ENCODE assay signal across 9 mouse cellular contexts in the genomic region with DNA sequence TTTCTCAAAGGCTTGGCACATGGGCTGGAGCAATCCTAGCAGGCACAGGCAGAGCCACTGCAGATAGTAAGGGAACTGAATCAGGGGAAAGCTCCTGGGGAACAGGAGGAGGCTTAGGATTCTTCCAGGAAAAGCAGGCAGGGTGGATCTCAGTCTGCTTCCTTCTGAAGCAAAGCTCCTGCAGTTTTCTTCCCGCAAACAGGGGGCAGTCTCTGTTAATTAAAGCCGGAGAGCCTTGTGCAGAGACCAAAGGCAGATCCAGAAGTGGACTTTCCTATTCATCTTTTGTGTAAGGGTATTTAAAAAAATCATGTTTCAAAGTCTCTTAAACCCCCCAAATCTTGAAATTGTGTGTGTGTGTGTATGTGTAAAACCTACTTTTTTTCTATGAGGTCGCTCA. TPM values are rescaled to one million over a fixed set of nuclear protein-coding genes. Genes with fewer than 3 reads are reported as not detected.
DNase-seq lines count a peak whose midpoint lies in the region; ATAC-seq and TF ChIP-seq lines count a peak whose summit lies in the region.
"Had no signal": no experiment of that assay in that cellular context is flagged by ENCODE, and none has a peak within 500 bp of the region (broad histone marks: within the 10 kb centered on the region; RNA-seq: fewer than 3 reads in every experiment).

No protein-coding gene starts in this region.

- no peak overlapping the region for H3K9ac ChIP-seq in hindbrain, embryonic 11.5 days (ENCODE audit: low read depth, low read length)
- no peak overlapping the region for H3K9ac ChIP-seq in hindbrain, embryonic 16.5 days (ENCODE audit: low read depth, low read length)
- H3K9ac ChIP-seq in ES-Bruce4 (ENCODE audit: low read depth, poor library complexity, severe bottlenecking): no peak overlapping the region
- no peak overlapping the region for H3K9ac ChIP-seq in hindbrain, postnatal 0 days (replicated peaks; ENCODE audit: low read length)
- no peak overlapping the region for H3K9ac ChIP-seq in lung, embryonic 14.5 days

- 16% methylated on average over 3 of the region's 3 CpGs for WGBS in hindbrain, embryonic 11.5 days
- 19% methylated on average over 3 of the region's 3 CpGs for WGBS in hindbrain, embryonic 16.5 days
- WGBS in hindbrain, postnatal 0 days: 14% methylated on average over 3 of the region's 3 CpGs
- 13% methylated on average over 3 of the region's 3 CpGs for WGBS in lung, embryonic 14.5 days

- 0 out of 2 replicates have a peak, but pooled peaks cover 4% of the 10 kb centered on the region for H3K4me1 ChIP-seq in hindbrain, embryonic 11.5 days (replicated peaks; ENCODE audit: control insufficient read depth, insufficient read depth, low read length)
- H3K4me1 ChIP-seq in hindbrain, embryonic 16.5 days (ENCODE audit: control insufficient read depth, insufficient read depth, low read depth, low read length): peaks cover 17% of the 10 kb centered on the region
- no peaks in the 10 kb centered on the region for H3K4me1 ChIP-seq in ES-Bruce4 (ENCODE audit: control insufficient read depth, insufficient read depth, low read length)
- H3K4me1 ChIP-seq in hindbrain, postnatal 0 days (ENCODE audit: insufficient read depth, low read length): no peaks in the 10 kb centered on the region
- no peaks in the 10 kb centered on the region for H3K4me1 ChIP-seq in lung, embryonic 14.5 days (ENCODE audit: insufficient read depth)

- peak; percentile 50 for DNase-seq in hindbrain, embryonic 11.5 days (ENCODE audit: low spot score)
- peak; percentile 52 for DNase-seq in adrenal gland, adult 2 months
- peak; percentile 84 for DNase-seq in hindbrain, postnatal 0 days (ENCODE audit: low spot score)
- DNase-seq in lung, embryonic 14.5 days: peak; percentile 81
- DNase-seq in thymus, postnatal 36 days: no peak

- no peak for TF ChIP-seq EP300 in ES-Bruce4 (IDR thresholded peaks at IDR 0.05; ENCODE audit: insufficient read depth, low read depth, low read length)

- H3K36me3 ChIP-seq in hindbrain, embryonic 11.5 days (ENCODE audit: control insufficient read depth, insufficient read depth, low read length): no peaks in the 10 kb centered on the region
- no peaks in the 10 kb centered on the region for H3K36me3 ChIP-seq in hindbrain, embryonic 16.5 days (ENCODE audit: control insufficient read depth, insufficient read depth, low read length)
- no peaks in the 10 kb centered on the region for H3K36me3 ChIP-seq in ES-Bruce4 (ENCODE audit: control insufficient read depth, insufficient read depth, low read length, poor library complexity, severe bottlenecking)
- H3K36me3 ChIP-seq in hindbrain, postnatal 0 days (ENCODE audit: insufficient read depth, low read length): no peaks in the 10 kb centered on the region
- no peaks in the 10 kb centered on the region for H3K36me3 ChIP-seq in lung, embryonic 14.5 days (ENCODE audit: insufficient read depth)

- H3K27me3 ChIP-seq in hindbrain, embryonic 11.5 days (ENCODE audit: control insufficient read depth, insufficient read depth, low read length): peaks cover 37% of the 10 kb centered on the region
- H3K27me3 ChIP-seq in hindbrain, embryonic 16.5 days (replicated peaks; ENCODE audit: control insufficient read depth, insufficient read depth, low read length): no peaks in the 10 kb centered on the region; the same call in 1 of the 2 replicates
- H3K27me3 ChIP-seq in ES-Bruce4 (ENCODE audit: control insufficient read depth, insufficient read depth, low read length, poor library complexity, severe bottlenecking): peaks cover 7% of the 10 kb centered on the region
- H3K27me3 ChIP-seq in hindbrain, postnatal 0 days (ENCODE audit: insufficient read depth, low read length): no peaks in the 10 kb centered on the region
- peaks cover 48% of the 10 kb centered on the region for H3K27me3 ChIP-seq in lung, embryonic 14.5 days (ENCODE audit: insufficient read depth, low read length)

- H3K4me2 ChIP-seq in hindbrain, embryonic 11.5 days (replicated peaks; ENCODE audit: low read depth, low read length): no peak overlapping the region
- H3K4me2 ChIP-seq in hindbrain, embryonic 16.5 days (ENCODE audit: low read length): no peak overlapping the region
- no peak overlapping the region for H3K4me2 ChIP-seq in hindbrain, postnatal 0 days (ENCODE audit: low read depth, low read length)
- H3K4me2 ChIP-seq in lung, embryonic 14.5 days: no peak overlapping the region

- TF ChIP-seq CTCF in ES-Bruce4 (IDR thresholded peaks at IDR 0.05; ENCODE audit: low read depth, low read length): peak; percentile 13
- TF ChIP-seq CTCF in hindbrain, postnatal 0 days (IDR thresholded peaks at IDR 0.05; ENCODE audit: low read depth): peak; percentile 75
- peak; percentile 68 for TF ChIP-seq CTCF in lung, embryonic 14.5 days (IDR thresholded peaks at IDR 0.05; ENCODE audit: low read depth)

- no peaks in the 10 kb centered on the region for H3K9me3 ChIP-seq in hindbrain, embryonic 11.5 days (ENCODE audit: control insufficient read depth, low read length)
- no peaks in the 10 kb centered on the region for H3K9me3 ChIP-seq in hindbrain, embryonic 16.5 days (ENCODE audit: control insufficient read depth, low read length)
- H3K9me3 ChIP-seq in ES-Bruce4 (replicated peaks; ENCODE audit: control insufficient read depth, insufficient read depth, low read length, poor library complexity, severe bottlenecking): no peaks in the 10 kb centered on the region
- H3K9me3 ChIP-seq in hindbrain, postnatal 0 days (ENCODE audit: low read length): no peaks in the 10 kb centered on the region
- no peaks in the 10 kb centered on the region for H3K9me3 ChIP-seq in lung, embryonic 14.5 days (ENCODE audit: low read depth, low read length)

- TF ChIP-seq POLR2A in ES-Bruce4 (IDR thresholded peaks at IDR 0.05; ENCODE audit: insufficient read depth, low read length): no peak

- H3K4me3 ChIP-seq in hindbrain, embryonic 11.5 days (ENCODE audit: low read depth, low read length): no peak overlapping the region
- no peak overlapping the region for H3K4me3 ChIP-seq in hindbrain, embryonic 16.5 days (ENCODE audit: low read length)
- no peak overlapping the region for H3K4me3 ChIP-seq in ES-Bruce4 (ENCODE audit: low read depth, low read length)
- no peak overlapping the region for H3K4me3 ChIP-seq in hindbrain, postnatal 0 days (ENCODE audit: low read length)
- no peak overlapping the region for H3K4me3 ChIP-seq in lung, embryonic 14.5 days (ENCODE audit: low read depth, low read length)

- ATAC-seq in hindbrain, embryonic 11.5 days (ENCODE audit: low FRiP score): no peak
- ATAC-seq in hindbrain, embryonic 16.5 days: no peak
- ATAC-seq in hindbrain, postnatal 0 days: no peak
- ATAC-seq in lung, embryonic 14.5 days (ENCODE audit: insufficient read depth): no peak
- ATAC-seq in megakaryocyte-erythroid progenitor cell, adult 5-6 weeks (replicated peaks; ENCODE audit: low FRiP score, low TSS enrichment, poor library complexity, severe bottlenecking): no peak

- no peak overlapping the region for H3K27ac ChIP-seq in hindbrain, embryonic 11.5 days (ENCODE audit: low read depth, low read length)
- H3K27ac ChIP-seq in hindbrain, embryonic 16.5 days (ENCODE audit: low read depth, low read length): no peak overlapping the region
- H3K27ac ChIP-seq in ES-Bruce4 (ENCODE audit: insufficient read depth, low read length): no peak overlapping the region
- no peak overlapping the region for H3K27ac ChIP-seq in hindbrain, postnatal 0 days
- no peak overlapping the region for H3K27ac ChIP-seq in lung, embryonic 14.5 days (ENCODE audit: low read depth)

RNA-seq across cellular contexts. Expression of a gene that starts 3.1 kb away (rescaled TPM):
- 1.3 and 1.7 TPM in 2 replicates for polyA plus RNA-seq in hindbrain, embryonic 11.5 days (2014; fragmentation: Nextera tagmentation; extraction: Ambion mirVana)
- polyA plus RNA-seq in hindbrain, embryonic 16.5 days (2015; fragmentation: Nextera tagmentation; extraction: Ambion mirVana): 12.4 and 13.0 TPM in 2 replicates
- 0.46 TPM in 1 of 2 replicates, not detected in the other for polyA plus RNA-seq in ES-Bruce4 (2011; ENCODE audit: insufficient read depth, insufficient read length, low read depth, missing spikeins)
- total RNA-seq in adrenal gland, adult 2 months (2021): 1 to 10 TPM; 3.5 to 4.6 TPM
- polyA plus RNA-seq in adrenal gland, adult 2 months (2012; rRNA removed): 2.2 and 2.4 TPM in 2 replicates
- total RNA-seq in hindbrain, postnatal 0 days (2014; rRNA removed): 75.1 and 85.6 TPM in 2 replicates
- polyA plus RNA-seq in hindbrain, postnatal 0 days (2015; fragmentation: Nextera tagmentation; extraction: Ambion mirVana): 20.9 and 22.5 TPM in 2 replicates
- 4.5 and 5.8 TPM in 2 replicates for polyA plus RNA-seq in lung, embryonic 14.5 days (2014; fragmentation: Nextera tagmentation; extraction: Ambion mirVana)
- total RNA-seq in megakaryocyte-erythroid progenitor cell, adult 5-6 weeks (2014; fragmentation: Nextera tagmentation): not detected in 2 replicates
- total RNA-seq in megakaryocyte-erythroid progenitor cell, adult 5-6 weeks (2017): not detected in 2 replicates
- total RNA-seq: hematopoietic stem cell, adult 5-6 weeks had no signal

Comparison
In these comparisons a context has a peak if more than half of its experiments do, and no peak if none do; other contexts are left out.
1. DNase-seq: peak in hindbrain, embryonic 11.5 days (single experiment), adrenal gland, adult 2 months (single experiment), hindbrain, postnatal 0 days (single experiment) and lung, embryonic 14.5 days (single experiment); none in thymus, postnatal 36 days (0 of 2).
2. CTCF ChIP-seq: peak in every context shown above with its lines; median percentile 75 in hindbrain, postnatal 0 days; 68 in lung, embryonic 14.5 days; 13 in ES-Bruce4.